Mouse (Mus musculus): ENCODE data around the gene Smarcd3. TPM values are rescaled to one million over a fixed set of nuclear protein-coding genes. Genes with fewer than 3 reads are reported as not detected.

Gene Smarcd3
- 73.2 and 76.1 TPM in 2 replicates for polyA plus RNA-seq (2014; fragmentation: Nextera tagmentation; extraction: Ambion mirVana)

DNA sequence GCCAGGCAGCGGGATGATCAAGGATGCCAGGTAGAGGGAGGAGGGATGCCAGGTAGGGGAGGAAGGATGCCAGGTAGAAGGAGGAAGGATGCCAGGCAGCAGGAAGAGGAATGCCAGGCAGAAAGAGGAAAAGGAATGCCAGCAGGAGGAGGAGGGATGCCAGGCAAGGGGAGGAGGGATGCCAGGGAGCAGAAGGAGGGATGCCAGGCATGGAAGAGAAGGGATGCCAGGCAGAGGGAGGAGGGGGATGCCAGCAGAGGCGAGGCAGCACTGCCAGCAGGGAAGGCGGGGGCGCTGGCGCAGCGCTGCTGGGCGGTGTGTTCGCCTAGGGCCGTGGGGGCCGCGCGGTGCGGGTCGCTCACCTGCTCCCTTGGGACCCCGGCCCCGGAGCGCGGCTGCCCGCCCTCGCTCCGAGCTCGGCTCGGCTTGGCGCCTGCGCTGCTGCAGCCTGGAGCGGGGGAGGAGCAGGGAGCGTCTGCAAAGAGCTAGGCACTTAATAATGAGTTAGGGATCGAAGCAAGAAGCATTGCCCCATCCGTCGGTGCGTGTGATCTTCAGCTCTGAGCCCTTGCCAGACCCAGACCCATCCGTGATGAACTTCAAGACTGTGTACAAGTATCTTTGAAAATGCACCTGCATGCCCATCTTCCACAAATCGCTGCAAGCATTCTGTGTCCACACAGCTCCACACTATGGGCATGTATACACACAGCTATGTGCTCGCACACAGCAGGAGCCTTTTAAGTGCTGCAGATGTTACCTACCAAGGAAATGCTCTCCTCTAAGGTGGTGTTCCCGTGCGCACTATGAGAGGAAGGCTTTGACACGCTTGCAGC, at the start of gene Smarcd3:
Smarcd3 (minus strand) TSS at position 426 of the 836 bp plus-strand sequence.
- H3K4me3 ChIP-seq (ENCODE audit: low read depth, low read length): peak within 1 kb of the TSS; percentile 53
- peak; percentile 24; the same call in 1 of the 2 replicates for ATAC-seq (replicated peaks; ENCODE audit: insufficient number of reproducible peaks, low FRiP score, low TSS enrichment)
- H3K27me3 ChIP-seq (ENCODE audit: control insufficient read depth, insufficient read depth, low read length): peaks cover 23% of the 10 kb centered on the region
- no peak within 1 kb of the TSS for H3K27ac ChIP-seq (ENCODE audit: low read depth, low read length)
- 3% methylated on average over 37 of the region's 37 CpGs for WGBS (ENCODE audit: insufficient replicate concordance)
- H3K4me1 ChIP-seq (ENCODE audit: control insufficient read depth, insufficient read depth, low read length): 0 out of 2 replicates have a peak, but pooled peaks cover 6% of the 10 kb centered on the region
- H3K9ac ChIP-seq (ENCODE audit: low read depth, low read length): peak within 1 kb of the TSS; percentile 70
- no peaks in the 10 kb centered on the region for H3K36me3 ChIP-seq (ENCODE audit: control insufficient read depth, insufficient read depth, low read length)
- peak within 1 kb of the TSS; percentile 88 for H3K4me2 ChIP-seq
- no peaks in the 10 kb centered on the region for H3K9me3 ChIP-seq (replicated peaks; ENCODE audit: control insufficient read depth, low read length)

DNA sequence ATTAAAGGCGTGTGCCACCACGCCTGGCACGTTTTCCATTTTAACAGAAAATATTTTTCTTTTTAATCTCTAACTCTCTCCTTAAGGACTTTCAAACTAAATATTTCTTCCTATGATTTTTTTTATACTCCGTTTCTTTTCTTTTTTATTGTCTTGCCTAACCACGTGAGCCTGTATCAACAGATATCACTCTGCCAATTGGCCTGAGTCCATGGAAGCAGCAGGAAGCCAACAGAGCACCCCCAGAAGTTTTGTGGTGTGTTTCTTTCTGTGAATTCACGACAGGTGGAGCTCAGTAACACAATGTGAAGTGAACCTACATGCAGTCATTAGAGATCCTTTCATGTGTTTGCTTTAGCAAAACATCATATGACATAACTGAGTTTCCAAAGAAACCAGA, 37.2 kb upstream of the Smarcd3 start:
- no peak overlapping the region for H3K4me2 ChIP-seq
- H3K27ac ChIP-seq (ENCODE audit: low read depth, low read length): no peak overlapping the region
- WGBS (ENCODE audit: insufficient replicate concordance): 75% methylated on average over 6 of the region's 6 CpGs
- no peaks in the 10 kb centered on the region for H3K36me3 ChIP-seq (ENCODE audit: control insufficient read depth, insufficient read depth, low read length)
- H3K9ac ChIP-seq (ENCODE audit: low read depth, low read length): no peak overlapping the region
- no peak overlapping the region for H3K4me3 ChIP-seq (ENCODE audit: low read depth, low read length)
- no peak for ATAC-seq (replicated peaks; ENCODE audit: insufficient number of reproducible peaks, low FRiP score, low TSS enrichment)
- H3K4me1 ChIP-seq (ENCODE audit: control insufficient read depth, insufficient read depth, low read length): no peaks in the 10 kb centered on the region
- no peaks in the 10 kb centered on the region for H3K27me3 ChIP-seq (ENCODE audit: control insufficient read depth, insufficient read depth, low read length)
- H3K9me3 ChIP-seq (replicated peaks; ENCODE audit: control insufficient read depth, low read length): no peaks in the 10 kb centered on the region

DNA sequence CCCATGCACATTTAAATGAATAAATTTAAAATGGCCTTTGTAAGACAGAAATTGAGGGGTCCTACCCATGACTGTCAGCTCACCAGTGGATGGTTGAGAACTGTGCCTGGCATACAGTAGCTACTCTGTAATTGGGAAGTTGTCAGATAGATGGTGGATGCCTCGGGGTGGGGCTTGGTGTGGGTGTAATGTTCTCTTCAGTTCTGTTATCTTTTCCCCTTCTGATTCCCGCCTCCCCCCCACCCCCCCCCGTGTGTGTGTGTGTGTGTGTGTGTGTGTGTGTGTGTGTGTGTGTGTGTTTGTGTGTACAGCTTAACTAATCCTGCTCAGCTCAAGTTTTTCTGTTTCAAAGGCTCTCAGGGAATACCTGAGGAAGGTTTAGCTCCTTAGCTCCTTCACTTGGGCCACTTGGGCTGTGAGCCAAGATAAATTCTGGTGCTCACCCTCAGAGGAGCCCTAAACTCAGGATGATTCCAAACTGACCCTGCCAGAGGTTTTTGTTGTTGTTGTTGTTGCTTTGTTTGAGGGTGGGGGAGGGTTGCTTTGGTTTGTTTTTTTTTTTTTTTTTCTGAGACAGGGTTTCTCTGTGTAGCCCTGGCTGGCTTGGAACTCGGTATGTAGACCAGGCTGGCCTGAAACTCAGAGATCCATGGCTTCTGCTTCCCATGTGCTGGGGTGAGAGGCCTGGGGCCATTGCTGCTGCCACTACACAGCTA, 35.7 kb upstream of the Smarcd3 start:
- WGBS (ENCODE audit: insufficient replicate concordance): 64% methylated on average over 4 of the region's 4 CpGs
- H3K4me1 ChIP-seq (ENCODE audit: control insufficient read depth, insufficient read depth, low read length): no peaks in the 10 kb centered on the region
- H3K9ac ChIP-seq (ENCODE audit: low read depth, low read length): no peak overlapping the region
- no peak for ATAC-seq (replicated peaks; ENCODE audit: insufficient number of reproducible peaks, low FRiP score, low TSS enrichment)
- no peaks in the 10 kb centered on the region for H3K27me3 ChIP-seq (ENCODE audit: control insufficient read depth, insufficient read depth, low read length)
- H3K27ac ChIP-seq (ENCODE audit: low read depth, low read length): no peak overlapping the region
- H3K4me2 ChIP-seq: no peak overlapping the region
- H3K36me3 ChIP-seq (ENCODE audit: control insufficient read depth, insufficient read depth, low read length): no peaks in the 10 kb centered on the region
- no peaks in the 10 kb centered on the region for H3K9me3 ChIP-seq (replicated peaks; ENCODE audit: control insufficient read depth, low read length)
- H3K4me3 ChIP-seq (ENCODE audit: low read depth, low read length): no peak overlapping the region

DNA sequence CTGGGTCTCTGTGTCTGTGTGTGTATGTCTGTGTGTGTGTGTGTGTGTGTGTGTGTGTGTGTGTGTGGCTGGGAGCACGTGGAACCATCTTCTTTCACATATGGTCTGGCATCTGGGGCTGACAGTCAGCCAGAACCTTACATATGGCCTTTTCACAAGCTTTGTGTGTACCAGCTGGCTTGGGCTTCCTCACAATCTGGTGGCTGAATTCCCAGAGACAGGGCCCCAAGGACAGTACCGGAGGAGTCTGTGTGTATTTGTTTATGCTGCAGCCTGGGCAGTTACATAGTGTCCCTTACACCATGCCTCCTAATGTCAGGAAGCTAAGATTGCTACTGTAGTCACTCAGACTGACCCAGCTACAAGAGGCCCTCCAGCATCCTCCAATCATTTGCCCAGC, 32.9 kb upstream of the Smarcd3 start:
- 67% methylated on average over 2 of the region's 2 CpGs for WGBS (ENCODE audit: insufficient replicate concordance)
- ATAC-seq (replicated peaks; ENCODE audit: insufficient number of reproducible peaks, low FRiP score, low TSS enrichment): no peak
- H3K9ac ChIP-seq (ENCODE audit: low read depth, low read length): no peak overlapping the region

DNA sequence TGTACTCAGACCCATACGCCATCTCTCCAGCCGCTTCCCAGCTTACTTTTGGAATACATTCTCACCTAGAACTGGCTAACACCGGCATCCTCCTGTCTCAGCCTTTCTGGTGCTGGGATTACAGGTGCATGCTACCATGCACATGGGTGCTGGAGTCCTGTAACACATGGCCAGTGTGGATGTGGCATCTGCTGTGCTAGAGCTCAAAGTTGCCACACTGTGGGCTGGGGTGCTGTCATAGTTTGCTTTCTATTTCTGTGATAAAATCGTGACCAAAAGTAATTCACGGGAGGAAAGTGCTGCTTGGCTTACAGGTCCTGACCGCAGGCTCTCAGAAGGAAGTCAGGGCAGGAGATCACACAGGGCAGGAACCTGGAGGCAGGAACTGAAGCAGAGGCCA, 30.3 kb upstream of the Smarcd3 start:
- WGBS (ENCODE audit: insufficient replicate concordance): 80% methylated on average over 6 of the region's 6 CpGs
- Histone ChIP-seq H3K27ac (ENCODE audit: low read depth, low read length) (no peak overlapping the region), H3K4me3 (ENCODE audit: low read depth, low read length) (no peak overlapping the region), H3K36me3 (ENCODE audit: control insufficient read depth, insufficient read depth, low read length) (no peaks in the 10 kb centered on the region), H3K4me1 (ENCODE audit: control insufficient read depth, insufficient read depth, low read length) (no peaks in the 10 kb centered on the region), H3K4me2 (no peak overlapping the region), H3K9ac (ENCODE audit: low read depth, low read length) (no peak overlapping the region), H3K9me3 (replicated peaks; ENCODE audit: control insufficient read depth, low read length) (no peaks in the 10 kb centered on the region), H3K27me3 (ENCODE audit: control insufficient read depth, insufficient read depth, low read length) (no peaks in the 10 kb centered on the region; the same call in 1 of the 2 replicates)
- no peak for ATAC-seq (replicated peaks; ENCODE audit: insufficient number of reproducible peaks, low FRiP score, low TSS enrichment)

More for the DNA sequence above, 32.9 kb upstream of the Smarcd3 start:
- Histone ChIP-seq H3K4me2 (no peak overlapping the region), H3K36me3 (ENCODE audit: control insufficient read depth, insufficient read depth, low read length) (no peaks in the 10 kb centered on the region), H3K4me3 (ENCODE audit: low read depth, low read length) (no peak overlapping the region), H3K27me3 (ENCODE audit: control insufficient read depth, insufficient read depth, low read length) (no peaks in the 10 kb centered on the region; the same call in 1 of the 2 replicates), H3K4me1 (ENCODE audit: control insufficient read depth, insufficient read depth, low read length) (no peaks in the 10 kb centered on the region), H3K9me3 (replicated peaks; ENCODE audit: control insufficient read depth, low read length) (no peaks in the 10 kb centered on the region), H3K27ac (ENCODE audit: low read depth, low read length) (no peak overlapping the region)

DNA sequence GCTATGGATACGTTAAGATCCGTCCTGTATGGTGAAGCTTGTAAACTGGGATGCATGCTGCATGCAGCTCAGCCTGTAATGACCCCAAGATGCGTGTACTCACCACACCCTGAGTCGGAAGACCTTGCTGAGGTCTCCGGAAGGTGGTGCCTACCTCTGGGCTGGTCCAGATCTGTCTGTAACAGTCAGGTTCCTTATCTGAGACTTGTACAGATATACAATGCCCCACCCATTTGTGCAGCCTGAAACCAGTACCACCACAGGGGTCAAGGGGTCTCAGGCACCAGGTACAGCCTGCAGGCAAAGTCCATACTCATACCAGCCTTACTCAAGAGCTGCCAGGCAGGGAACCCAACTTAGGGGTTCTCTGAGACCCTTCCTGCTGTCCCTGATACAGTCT, 28.6 kb upstream of the Smarcd3 start:
- H3K9ac ChIP-seq (ENCODE audit: low read depth, low read length): no peak overlapping the region
- H3K9me3 ChIP-seq (replicated peaks; ENCODE audit: control insufficient read depth, low read length): no peaks in the 10 kb centered on the region
- 84% methylated on average over 5 of the region's 5 CpGs for WGBS (ENCODE audit: insufficient replicate concordance)
- no peak overlapping the region for H3K4me3 ChIP-seq (ENCODE audit: low read depth, low read length)
- H3K4me2 ChIP-seq: no peak overlapping the region
- H3K4me1 ChIP-seq (ENCODE audit: control insufficient read depth, insufficient read depth, low read length): no peaks in the 10 kb centered on the region
- H3K27me3 ChIP-seq (ENCODE audit: control insufficient read depth, insufficient read depth, low read length): no peaks in the 10 kb centered on the region; the same call in 1 of the 2 replicates
- H3K36me3 ChIP-seq (ENCODE audit: control insufficient read depth, insufficient read depth, low read length): no peaks in the 10 kb centered on the region
- no peak overlapping the region for H3K27ac ChIP-seq (ENCODE audit: low read depth, low read length)
- no peak for ATAC-seq (replicated peaks; ENCODE audit: insufficient number of reproducible peaks, low FRiP score, low TSS enrichment)

DNA sequence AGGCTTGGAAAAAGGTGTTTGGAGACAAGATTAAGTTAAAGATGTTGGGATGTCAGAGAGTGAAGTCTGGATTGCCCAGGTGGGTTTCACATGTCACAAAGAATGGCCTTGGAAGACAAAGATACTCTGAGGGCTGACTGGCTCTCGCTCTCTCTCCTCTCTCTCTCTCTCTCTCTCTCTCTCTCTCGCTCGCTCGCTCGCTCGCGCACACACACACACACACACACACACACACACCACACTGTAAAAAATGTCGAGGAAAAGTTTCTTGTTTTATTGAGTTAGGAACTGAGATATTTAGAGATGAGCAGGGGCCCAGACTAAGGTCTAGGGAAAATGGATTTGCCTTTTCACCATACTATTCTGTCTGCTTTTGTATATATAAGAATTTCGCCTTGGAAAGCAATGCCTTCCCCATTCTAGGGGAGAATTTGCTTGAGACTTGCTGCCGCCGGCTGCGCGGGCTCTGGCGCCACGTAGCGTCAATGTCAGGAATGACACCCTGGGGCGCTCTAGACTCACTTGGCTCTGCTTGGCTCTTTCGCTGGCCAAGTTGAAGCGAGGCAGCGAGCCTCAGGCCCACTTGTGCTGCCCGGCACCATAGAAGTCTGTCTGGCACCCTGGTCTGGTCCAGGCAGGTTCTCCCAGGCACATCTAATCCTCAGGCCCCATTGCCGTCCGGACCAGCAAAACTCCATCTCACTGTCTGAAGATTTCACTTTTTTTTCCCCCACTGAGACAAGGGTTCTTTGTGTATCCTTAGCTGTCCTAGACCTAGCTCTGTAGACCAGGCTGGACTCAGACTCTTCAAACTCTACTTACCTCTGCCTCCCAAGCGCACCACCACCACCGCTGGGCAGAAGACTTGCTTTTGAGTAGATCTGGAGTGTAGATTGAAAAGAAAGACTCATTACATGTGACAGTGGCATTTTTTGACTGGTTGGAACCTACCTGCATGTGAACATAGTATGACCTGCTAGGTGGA, 27.8 kb upstream of the Smarcd3 start:
- peak overlapping the region; percentile 43; the same call in 1 of the 2 replicates for H3K9ac ChIP-seq (ENCODE audit: low read depth, low read length)
- H3K4me3 ChIP-seq (ENCODE audit: low read depth, low read length): no peak overlapping the region
- WGBS (ENCODE audit: insufficient replicate concordance): 33% methylated on average over 25 of the region's 25 CpGs
- 0 out of 2 replicates have a peak, but pooled peaks have one; percentile 40 for ATAC-seq (replicated peaks; ENCODE audit: insufficient number of reproducible peaks, low FRiP score, low TSS enrichment)
- no peaks in the 10 kb centered on the region for H3K36me3 ChIP-seq (ENCODE audit: control insufficient read depth, insufficient read depth, low read length)
- no peaks in the 10 kb centered on the region for H3K4me1 ChIP-seq (ENCODE audit: control insufficient read depth, insufficient read depth, low read length)
- H3K27me3 ChIP-seq (ENCODE audit: control insufficient read depth, insufficient read depth, low read length): no peaks in the 10 kb centered on the region; the same call in 1 of the 2 replicates
- H3K4me2 ChIP-seq: no peak overlapping the region
- H3K27ac ChIP-seq (ENCODE audit: low read depth, low read length): no peak overlapping the region
- no peaks in the 10 kb centered on the region for H3K9me3 ChIP-seq (replicated peaks; ENCODE audit: control insufficient read depth, low read length)

DNA sequence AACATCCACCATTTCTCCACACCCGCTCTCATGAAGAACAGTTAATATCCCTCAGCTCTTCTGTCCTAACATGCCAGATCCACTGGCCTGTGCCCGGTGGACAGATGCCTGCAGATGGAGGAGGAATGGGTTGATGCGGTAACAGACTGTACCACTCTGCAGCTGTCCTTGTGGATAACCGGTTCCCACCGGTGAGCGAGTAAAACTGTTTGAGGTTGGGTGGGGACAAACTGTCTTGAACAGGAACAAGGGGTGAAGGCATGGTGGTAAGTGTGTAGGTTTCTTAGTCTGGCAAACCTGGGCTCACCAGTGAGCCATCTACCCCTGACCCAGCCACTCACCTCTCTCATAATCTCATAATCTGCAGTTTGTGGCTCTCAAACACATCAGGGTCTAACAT, 27.1 kb upstream of the Smarcd3 start:
- no peak overlapping the region for H3K9ac ChIP-seq (ENCODE audit: low read depth, low read length)
- H3K27ac ChIP-seq (ENCODE audit: low read depth, low read length): no peak overlapping the region
- 68% methylated on average over 6 of the region's 6 CpGs for WGBS (ENCODE audit: insufficient replicate concordance)
- H3K27me3 ChIP-seq (ENCODE audit: control insufficient read depth, insufficient read depth, low read length): no peaks in the 10 kb centered on the region; the same call in 1 of the 2 replicates
- no peak overlapping the region for H3K4me3 ChIP-seq (ENCODE audit: low read depth, low read length)
- H3K9me3 ChIP-seq (replicated peaks; ENCODE audit: control insufficient read depth, low read length): no peaks in the 10 kb centered on the region
- no peaks in the 10 kb centered on the region for H3K36me3 ChIP-seq (ENCODE audit: control insufficient read depth, insufficient read depth, low read length)
- no peaks in the 10 kb centered on the region for H3K4me1 ChIP-seq (ENCODE audit: control insufficient read depth, insufficient read depth, low read length)
- ATAC-seq (replicated peaks; ENCODE audit: insufficient number of reproducible peaks, low FRiP score, low TSS enrichment): no peak
- no peak overlapping the region for H3K4me2 ChIP-seq

All from heart, embryonic 11.5 days (tissue).